Mouse (Mus musculus): ENCODE measurements at regions not wholly inside any gene's neighbourhood (a gene's known extent, or its start where the extent isn't known, plus 50 kb on each side); places are given as distances from the start of the nearest gene placed in this dataset.

GRCm38 (mm10) chr4:124086254-124086653 lies 168.4 kb upstream of the 4930535I16Rik start:
- Histone ChIP-seq H3K4me3 (ENCODE audit: insufficient read depth, low read length) (no peak overlapping the region), H3K27ac (ENCODE audit: insufficient read depth, low read depth, low read length) (no peak overlapping the region), H3K4me1 (ENCODE audit: control insufficient read depth, insufficient read depth, low read length) (no peaks in the 10 kb centered on the region)
- TF ChIP-seq CTCF (IDR thresholded peaks at IDR 0.05; ENCODE audit: low read depth, low read length) = no peak
- TF ChIP-seq POLR2A (IDR thresholded peaks at IDR 0.05; ENCODE audit: borderline replicate concordance, low read depth, low read length) = no peak

GRCm38 (mm10) chr4:124079603-124080002 lies 161.8 kb upstream of the 4930535I16Rik start:
- no peak overlapping the region for H3K4me3 ChIP-seq (ENCODE audit: insufficient read depth, low read length)
- H3K27ac ChIP-seq (ENCODE audit: insufficient read depth, low read depth, low read length) = no peak overlapping the region
- no peak for TF ChIP-seq CTCF (IDR thresholded peaks at IDR 0.05; ENCODE audit: low read depth, low read length)
- TF ChIP-seq POLR2A (IDR thresholded peaks at IDR 0.05; ENCODE audit: borderline replicate concordance, low read depth, low read length) = no peak
- no peaks in the 10 kb centered on the region for H3K4me1 ChIP-seq (ENCODE audit: control insufficient read depth, insufficient read depth, low read length)

GRCm38 (mm10) chr4:124075551-124075950 lies 157.7 kb upstream of the 4930535I16Rik start:
- no peak overlapping the region for H3K4me3 ChIP-seq (ENCODE audit: insufficient read depth, low read length)
- no peaks in the 10 kb centered on the region for H3K4me1 ChIP-seq (ENCODE audit: control insufficient read depth, insufficient read depth, low read length)
- TF ChIP-seq CTCF (IDR thresholded peaks at IDR 0.05; ENCODE audit: low read depth, low read length) (no peak), POLR2A (IDR thresholded peaks at IDR 0.05; ENCODE audit: borderline replicate concordance, low read depth, low read length) (no peak)
- H3K27ac ChIP-seq (ENCODE audit: insufficient read depth, low read depth, low read length) = no peak overlapping the region

- H3K4me1 ChIP-seq (ENCODE audit: control insufficient read depth, insufficient read depth, low read length) = no peaks in the 10 kb centered on the region
- H3K4me3 ChIP-seq (ENCODE audit: insufficient read depth, low read length) = no peak overlapping the region
- no peak overlapping the region for H3K27ac ChIP-seq (ENCODE audit: insufficient read depth, low read depth, low read length)
- TF ChIP-seq POLR2A (IDR thresholded peaks at IDR 0.05; ENCODE audit: borderline replicate concordance, low read depth, low read length) = no peak
- no peak for TF ChIP-seq CTCF (IDR thresholded peaks at IDR 0.05; ENCODE audit: low read depth, low read length)
Observed at GRCm38 (mm10) chr4:124073646-124074045, 155.8 kb upstream of the 4930535I16Rik start.

- Histone ChIP-seq H3K27ac (ENCODE audit: insufficient read depth, low read depth, low read length) (no peak overlapping the region), H3K4me3 (ENCODE audit: insufficient read depth, low read length) (no peak overlapping the region), H3K4me1 (ENCODE audit: control insufficient read depth, insufficient read depth, low read length) (no peaks in the 10 kb centered on the region)
- no peak for TF ChIP-seq CTCF (IDR thresholded peaks at IDR 0.05; ENCODE audit: low read depth, low read length)
- no peak for TF ChIP-seq POLR2A (IDR thresholded peaks at IDR 0.05; ENCODE audit: borderline replicate concordance, low read depth, low read length)
Observed at GRCm38 (mm10) chr4:124064601-124065000, 146.8 kb upstream of the 4930535I16Rik start.

GRCm38 (mm10) chr4:124063269-124064100 lies 145.7 kb upstream of the 4930535I16Rik start:
- H3K4me1 ChIP-seq (ENCODE audit: control insufficient read depth, insufficient read depth, low read length) = no peaks in the 10 kb centered on the region
- no peak for TF ChIP-seq POLR2A (IDR thresholded peaks at IDR 0.05; ENCODE audit: borderline replicate concordance, low read depth, low read length)

GRCm38 (mm10) chr4:124057607-124058006 lies 139.8 kb upstream of the 4930535I16Rik start:
- Histone ChIP-seq H3K4me3 (ENCODE audit: insufficient read depth, low read length) (no peak overlapping the region), H3K27ac (ENCODE audit: insufficient read depth, low read depth, low read length) (no peak overlapping the region), H3K4me1 (ENCODE audit: control insufficient read depth, insufficient read depth, low read length) (no peaks in the 10 kb centered on the region)
- TF ChIP-seq POLR2A (IDR thresholded peaks at IDR 0.05; ENCODE audit: borderline replicate concordance, low read depth, low read length) (no peak), CTCF (IDR thresholded peaks at IDR 0.05; ENCODE audit: low read depth, low read length) (no peak)

More at GRCm38 (mm10) chr4:124063269-124064100, 145.7 kb upstream of the 4930535I16Rik start:
- no peak overlapping the region for H3K4me3 ChIP-seq (ENCODE audit: insufficient read depth, low read length)
- H3K27ac ChIP-seq (ENCODE audit: insufficient read depth, low read depth, low read length) = no peak overlapping the region

GRCm38 (mm10) chr4:124054240-124054760 lies 136.5 kb upstream of the 4930535I16Rik start:
- no peak overlapping the region for H3K27ac ChIP-seq (ENCODE audit: insufficient read depth, low read depth, low read length)
- no peak overlapping the region for H3K4me3 ChIP-seq (ENCODE audit: insufficient read depth, low read length)
- no peaks in the 10 kb centered on the region for H3K4me1 ChIP-seq (ENCODE audit: control insufficient read depth, insufficient read depth, low read length)
- TF ChIP-seq CTCF (IDR thresholded peaks at IDR 0.05; ENCODE audit: low read depth, low read length) (no peak), POLR2A (IDR thresholded peaks at IDR 0.05; ENCODE audit: borderline replicate concordance, low read depth, low read length) (no peak)

GRCm38 (mm10) chr4:124053340-124054038 lies 135.7 kb upstream of the 4930535I16Rik start:
- Histone ChIP-seq H3K4me1 (ENCODE audit: control insufficient read depth, insufficient read depth, low read length) (no peaks in the 10 kb centered on the region), H3K4me3 (ENCODE audit: insufficient read depth, low read length) (no peak overlapping the region), H3K27ac (ENCODE audit: insufficient read depth, low read depth, low read length) (no peak overlapping the region)
- TF ChIP-seq CTCF (IDR thresholded peaks at IDR 0.05; ENCODE audit: low read depth, low read length) = no peak
- TF ChIP-seq POLR2A (IDR thresholded peaks at IDR 0.05; ENCODE audit: borderline replicate concordance, low read depth, low read length) = no peak

GRCm38 (mm10) chr4:124052387-124052786 lies 134.6 kb upstream of the 4930535I16Rik start:
- Histone ChIP-seq H3K4me1 (ENCODE audit: control insufficient read depth, insufficient read depth, low read length) (no peaks in the 10 kb centered on the region), H3K4me3 (ENCODE audit: insufficient read depth, low read length) (no peak overlapping the region), H3K27ac (ENCODE audit: insufficient read depth, low read depth, low read length) (no peak overlapping the region)
- TF ChIP-seq POLR2A (IDR thresholded peaks at IDR 0.05; ENCODE audit: borderline replicate concordance, low read depth, low read length) = no peak
- no peak for TF ChIP-seq CTCF (IDR thresholded peaks at IDR 0.05; ENCODE audit: low read depth, low read length)
